9 mouse cellular contexts compared by ENCODE assay signal in genomic region chr10:41931962-41932361, GRCm38 (mm10).
DNase-seq lines count a peak whose midpoint lies in the region; ATAC-seq and TF ChIP-seq lines count a peak whose summit lies in the region.
"Had no signal": no experiment of that assay in that cellular context is flagged by ENCODE, and none has a peak within 500 bp of the region (broad histone marks: within the 10 kb centered on the region; RNA-seq: fewer than 3 reads in every experiment).

No protein-coding gene starts in this region.

- H3K4me2 ChIP-seq in hindbrain, postnatal 0 days (ENCODE audit: low read depth, low read length) = peak overlapping the region; percentile 34
- H3K4me2 ChIP-seq: embryonic facial prominence, embryonic 13.5 days had no signal

- TF ChIP-seq CTCF in hindbrain, postnatal 0 days (IDR thresholded peaks at IDR 0.05; ENCODE audit: low read depth) = no peak

- H3K27ac ChIP-seq in hindbrain, postnatal 0 days = peak overlapping the region; percentile 79
- H3K27ac ChIP-seq: embryonic facial prominence, embryonic 13.5 days had no signal

- DNase-seq in heart, adult 11 months = peak; percentile 94
- no peak for DNase-seq in heart, postnatal 4 days
- DNase-seq in cerebellum, adult 8-10 months = peak; percentile 71
- peak; percentile 81 for DNase-seq in hindbrain, postnatal 0 days (ENCODE audit: low spot score)
- peak; percentile 86 for DNase-seq in left cerebral cortex, postnatal 4 days
- no peak for DNase-seq in urinary bladder, postnatal 10 days (ENCODE audit: low spot score)
- DNase-seq in lung, postnatal 10 days = no peak

- peaks cover 18% of the 10 kb centered on the region for H3K4me1 ChIP-seq in hindbrain, postnatal 0 days (ENCODE audit: insufficient read depth, low read length)

- peak; percentile 22; the same call in 1 of the 2 replicates for ATAC-seq in hindbrain, postnatal 0 days
- ATAC-seq in erythroblast, adult 5-6 weeks (replicated peaks; ENCODE audit: low FRiP score, poor library complexity, severe bottlenecking) = no peak

- H3K27me3 ChIP-seq in hindbrain, postnatal 0 days (ENCODE audit: insufficient read depth, low read length) = no peaks in the 10 kb centered on the region
- H3K27me3 ChIP-seq: embryonic facial prominence, embryonic 13.5 days had no signal

- no peak overlapping the region for H3K9ac ChIP-seq in hindbrain, postnatal 0 days (replicated peaks; ENCODE audit: low read length)
- H3K9ac ChIP-seq: embryonic facial prominence, embryonic 13.5 days had no signal

- H3K36me3 ChIP-seq in hindbrain, postnatal 0 days (ENCODE audit: insufficient read depth, low read length) = no peaks in the 10 kb centered on the region
- H3K36me3 ChIP-seq: embryonic facial prominence, embryonic 13.5 days had no signal

- no peaks in the 10 kb centered on the region for H3K9me3 ChIP-seq in hindbrain, postnatal 0 days (ENCODE audit: low read length)
- H3K9me3 ChIP-seq: embryonic facial prominence, embryonic 13.5 days had no signal

- 31% methylated on average over 12 of the region's 12 CpGs for WGBS in hindbrain, postnatal 0 days

- H3K4me3 ChIP-seq in hindbrain, postnatal 0 days (ENCODE audit: low read length) = no peak overlapping the region
- H3K4me3 ChIP-seq: embryonic facial prominence, embryonic 13.5 days had no signal

- intact Hi-C loops in left cerebral cortex, postnatal 4 days (cut with DNase I) = no loop called here

Comparison
In these comparisons a context has a peak if more than half of its experiments do, and no peak if none do; other contexts are left out.
1. DNase-seq: peak in heart, adult 11 months (single experiment), cerebellum, adult 8-10 months (single experiment), hindbrain, postnatal 0 days (single experiment) and left cerebral cortex, postnatal 4 days (single experiment); none in heart, postnatal 4 days (single experiment), urinary bladder, postnatal 10 days (single experiment) and lung, postnatal 10 days (single experiment).